Mouse (Mus musculus): ENCODE measurements at regions not wholly inside any gene's neighbourhood (a gene's known extent, or its start where the extent isn't known, plus 50 kb on each side); places are given as distances from the start of the nearest gene placed in this dataset.

- Histone ChIP-seq H3K4me1 (ENCODE audit: control insufficient read depth, insufficient read depth, low read length) (peaks cover 2% of the 10 kb centered on the region; the same call in 1 of the 2 replicates), H3K27ac (ENCODE audit: insufficient read depth, low read depth, low read length) (no peak overlapping the region), H3K27me3 (replicated peaks; ENCODE audit: control insufficient read depth, insufficient read depth, low read length) (no peaks in the 10 kb centered on the region), H3K4me3 (ENCODE audit: insufficient read depth, low read depth, low read length) (no peak overlapping the region), H3K36me3 (ENCODE audit: control insufficient read depth, insufficient read depth, low read length) (no peaks in the 10 kb centered on the region)
- TF ChIP-seq CTCF (conservative IDR thresholded peaks at IDR 0.05; ENCODE audit: insufficient read depth, insufficient read length, low read depth, low read length) = no peak
- TF ChIP-seq POLR2A (IDR thresholded peaks at IDR 0.05; ENCODE audit: low read depth, low read length) = no peak
- WGBS = 37% methylated on average over 9 of the region's 9 CpGs
- no peak for DNase-seq
These were observed 160.8 kb upstream of the Tll1 start for GRCm38 (mm10) chr8:64366974-64367266.

- Histone ChIP-seq H3K4me1 (ENCODE audit: control insufficient read depth, insufficient read depth, low read length) (peaks cover 2% of the 10 kb centered on the region; the same call in 1 of the 2 replicates), H3K27me3 (replicated peaks; ENCODE audit: control insufficient read depth, insufficient read depth, low read length) (no peaks in the 10 kb centered on the region), H3K36me3 (ENCODE audit: control insufficient read depth, insufficient read depth, low read length) (no peaks in the 10 kb centered on the region), H3K4me3 (ENCODE audit: insufficient read depth, low read depth, low read length) (no peak overlapping the region), H3K27ac (ENCODE audit: insufficient read depth, low read depth, low read length) (no peak overlapping the region)
- 57% methylated on average over 11 of the region's 11 CpGs for WGBS
- TF ChIP-seq CTCF (conservative IDR thresholded peaks at IDR 0.05; ENCODE audit: insufficient read depth, insufficient read length, low read depth, low read length) (no peak), POLR2A (IDR thresholded peaks at IDR 0.05; ENCODE audit: low read depth, low read length) (no peak)
- no peak for DNase-seq
These were observed 160.3 kb upstream of the Tll1 start for GRCm38 (mm10) chr8:64366226-64366973.

- no peak for TF ChIP-seq POLR2A (IDR thresholded peaks at IDR 0.05; ENCODE audit: low read depth, low read length)
- no peak for TF ChIP-seq CTCF (conservative IDR thresholded peaks at IDR 0.05; ENCODE audit: insufficient read depth, insufficient read length, low read depth, low read length)
- H3K4me3 ChIP-seq (ENCODE audit: insufficient read depth, low read depth, low read length) = no peak overlapping the region
These were observed 151.0 kb upstream of the Tll1 start for GRCm38 (mm10) chr8:64357092-64357491.

DNA sequence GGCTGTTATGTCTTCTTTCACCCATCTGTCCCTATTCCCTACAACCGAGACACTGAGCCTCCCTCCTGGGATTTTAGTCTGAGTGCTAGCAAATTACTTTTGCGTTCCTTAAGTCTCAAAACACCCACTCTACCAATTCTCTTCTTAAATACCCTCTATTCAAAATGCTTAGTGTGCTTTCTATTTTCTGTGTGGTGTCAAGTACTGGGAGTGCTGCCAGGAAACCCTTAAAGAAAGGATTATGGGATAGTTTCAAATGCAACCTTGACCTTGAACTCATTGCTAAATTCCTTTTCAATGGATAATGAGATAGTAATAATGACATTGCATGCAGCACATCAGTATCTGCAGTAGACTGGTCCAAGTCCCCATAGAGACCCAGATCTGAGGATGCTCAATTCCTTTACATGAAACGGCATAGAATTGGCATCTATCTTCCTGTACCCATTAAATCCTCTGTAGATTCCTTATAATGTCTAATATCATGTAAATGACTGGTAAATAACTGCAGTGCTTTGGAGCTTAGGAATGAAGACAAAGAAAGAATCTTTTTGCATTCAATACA is 142.1 kb upstream of the Tll1 start:
- DNase-seq = no peak
- 85% methylated on average over 3 of the region's 3 CpGs for WGBS
- TF ChIP-seq CTCF (conservative IDR thresholded peaks at IDR 0.05; ENCODE audit: insufficient read depth, insufficient read length, low read depth, low read length) (no peak), POLR2A (IDR thresholded peaks at IDR 0.05; ENCODE audit: low read depth, low read length) (no peak)
- Histone ChIP-seq H3K27ac (ENCODE audit: insufficient read depth, low read depth, low read length) (no peak overlapping the region), H3K4me3 (ENCODE audit: insufficient read depth, low read depth, low read length) (no peak overlapping the region), H3K4me1 (ENCODE audit: control insufficient read depth, insufficient read depth, low read length) (no peaks in the 10 kb centered on the region), H3K27me3 (replicated peaks; ENCODE audit: control insufficient read depth, insufficient read depth, low read length) (no peaks in the 10 kb centered on the region), H3K36me3 (ENCODE audit: control insufficient read depth, insufficient read depth, low read length) (no peaks in the 10 kb centered on the region)

More at GRCm38 (mm10) chr8:64357092-64357491, 151.0 kb upstream of the Tll1 start:
- whole genome bisulfite sequencing = 86% methylated on average over 5 of the region's 5 CpGs
- no peak for DNase-seq
- no peaks in the 10 kb centered on the region for H3K4me1 ChIP-seq (ENCODE audit: control insufficient read depth, insufficient read depth, low read length)
- no peak overlapping the region for H3K27ac ChIP-seq (ENCODE audit: insufficient read depth, low read depth, low read length)
- H3K27me3 ChIP-seq (replicated peaks; ENCODE audit: control insufficient read depth, insufficient read depth, low read length) = no peaks in the 10 kb centered on the region
- H3K36me3 ChIP-seq (ENCODE audit: control insufficient read depth, insufficient read depth, low read length) = no peaks in the 10 kb centered on the region

DNA sequence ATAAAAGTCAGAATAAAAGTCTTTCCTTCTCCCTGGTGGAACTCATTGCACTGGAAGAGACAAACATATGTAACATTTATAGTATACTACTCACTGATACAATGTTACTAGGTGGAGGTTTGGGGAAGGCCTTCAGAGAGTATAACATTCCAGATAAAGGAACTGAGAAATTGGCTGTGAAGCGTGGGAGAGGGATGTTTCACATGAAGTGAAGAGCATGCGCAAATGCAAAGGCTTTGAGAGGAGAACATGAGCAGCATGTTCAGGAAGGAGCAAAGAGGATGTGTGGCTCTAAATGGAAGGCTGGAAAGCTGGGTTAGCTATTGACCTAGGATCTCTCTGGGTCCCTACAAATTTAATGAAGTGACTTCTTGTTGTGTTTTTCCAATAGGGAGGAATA is 141.4 kb upstream of the Tll1 start:
- TF ChIP-seq POLR2A (IDR thresholded peaks at IDR 0.05; ENCODE audit: low read depth, low read length) (no peak), CTCF (conservative IDR thresholded peaks at IDR 0.05; ENCODE audit: insufficient read depth, insufficient read length, low read depth, low read length) (no peak)
- Histone ChIP-seq H3K36me3 (ENCODE audit: control insufficient read depth, insufficient read depth, low read length) (no peaks in the 10 kb centered on the region), H3K27ac (ENCODE audit: insufficient read depth, low read depth, low read length) (no peak overlapping the region), H3K27me3 (replicated peaks; ENCODE audit: control insufficient read depth, insufficient read depth, low read length) (no peaks in the 10 kb centered on the region), H3K4me1 (ENCODE audit: control insufficient read depth, insufficient read depth, low read length) (no peaks in the 10 kb centered on the region), H3K4me3 (ENCODE audit: insufficient read depth, low read depth, low read length) (no peak overlapping the region)
- WGBS = 89% methylated on average over 2 of the region's 2 CpGs
- DNase-seq = no peak

DNA sequence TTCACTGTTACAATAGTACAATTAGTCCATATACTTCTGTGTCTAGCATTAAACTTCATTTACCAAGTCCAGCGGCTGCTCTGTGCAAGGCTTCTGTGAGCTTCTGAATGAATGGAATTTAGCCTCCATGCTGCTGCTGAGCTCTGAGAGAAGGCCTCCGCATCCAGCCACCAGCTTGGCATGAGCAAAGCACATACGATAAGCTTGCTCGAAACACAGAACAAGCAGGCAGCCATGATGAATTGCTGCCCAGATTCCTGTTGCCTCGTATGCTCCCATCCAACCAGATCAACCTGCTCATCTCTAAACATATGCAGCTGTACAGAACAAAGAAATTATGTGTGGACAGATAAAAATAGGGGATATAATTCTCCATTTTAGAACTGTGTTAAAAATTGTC is 140.4 kb upstream of the Tll1 start:
- WGBS = 84% methylated on average over 5 of the region's 5 CpGs
- no peak for TF ChIP-seq POLR2A (IDR thresholded peaks at IDR 0.05; ENCODE audit: low read depth, low read length)
- Histone ChIP-seq H3K36me3 (ENCODE audit: control insufficient read depth, insufficient read depth, low read length) (no peaks in the 10 kb centered on the region), H3K4me1 (ENCODE audit: control insufficient read depth, insufficient read depth, low read length) (no peaks in the 10 kb centered on the region), H3K27ac (ENCODE audit: insufficient read depth, low read depth, low read length) (no peak overlapping the region), H3K27me3 (replicated peaks; ENCODE audit: control insufficient read depth, insufficient read depth, low read length) (no peaks in the 10 kb centered on the region), H3K4me3 (ENCODE audit: insufficient read depth, low read depth, low read length) (no peak overlapping the region)
- no peak for DNase-seq

DNA sequence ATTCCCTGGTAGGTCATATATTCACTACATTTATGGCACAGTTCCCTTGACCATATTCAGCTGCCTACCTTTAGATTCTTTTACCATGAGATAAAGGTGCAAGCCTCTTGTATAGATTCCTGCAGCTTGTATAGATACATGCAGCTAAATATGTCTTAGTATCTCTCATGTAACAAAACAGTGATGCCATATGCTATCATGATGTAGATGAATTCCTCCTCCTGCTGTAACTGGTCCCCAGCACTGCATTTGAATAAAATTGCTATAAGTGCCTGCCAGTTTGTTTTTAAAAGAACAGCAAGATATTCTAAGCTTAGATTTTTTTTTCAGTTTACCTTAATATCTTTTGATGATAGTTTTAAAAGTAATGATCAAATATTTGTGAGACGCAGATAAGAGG is 138.9 kb upstream of the Tll1 start:
- H3K36me3 ChIP-seq (ENCODE audit: control insufficient read depth, insufficient read depth, low read length) = no peaks in the 10 kb centered on the region
- H3K4me1 ChIP-seq (ENCODE audit: control insufficient read depth, insufficient read depth, low read length) = no peaks in the 10 kb centered on the region
- DNase-seq = no peak
- WGBS = 95% methylated on average over 1 of the region's 1 CpGs
- no peaks in the 10 kb centered on the region for H3K27me3 ChIP-seq (replicated peaks; ENCODE audit: control insufficient read depth, insufficient read depth, low read length)
- no peak overlapping the region for H3K27ac ChIP-seq (ENCODE audit: insufficient read depth, low read depth, low read length)
- H3K4me3 ChIP-seq (ENCODE audit: insufficient read depth, low read depth, low read length) = no peak overlapping the region
- TF ChIP-seq POLR2A (IDR thresholded peaks at IDR 0.05; ENCODE audit: low read depth, low read length) (no peak), CTCF (conservative IDR thresholded peaks at IDR 0.05; ENCODE audit: insufficient read depth, insufficient read length, low read depth, low read length) (no peak)
